Mouse (Mus musculus) neural tube, embryonic 13.5 days (tissue): Measurements from ENCODE around the gene Phxr2. TPM values are rescaled to one million over a fixed set of nuclear protein-coding genes. Genes with fewer than 3 reads are reported as not detected.

Source experiments
- ATAC-seq: fragments of 200-750 bp; cut with Nextera tagmentation; 2 replicates; pipeline ENCODE4 v1.8.0; 2017; ENCODE audit warnings: low read depth, mild to moderate bottlenecking, moderate TSS enrichment, moderate library complexity
- H3K27ac ChIP-seq: fragments of 300-500 bp; sonication (generic); replicated peaks from 2 replicates; pipeline ENCODE4 v1.5.1; 2015; ENCODE audit warnings: moderate library complexity, mild to moderate bottlenecking, inconsistent platforms
- H3K27me3 ChIP-seq: fragments of 300-500 bp; sonication (generic); 2 replicates; pipeline ENCODE4 v1.6.1; 2015; ENCODE audit warnings: mild to moderate bottlenecking, inconsistent platforms
- H3K36me3 ChIP-seq: fragments of 300-500 bp; sonication (generic); 2 replicates; pipeline ENCODE4 v1.6.1; 2015; ENCODE audit warnings: mild to moderate bottlenecking, inconsistent platforms
- H3K4me1 ChIP-seq: fragments of 300-500 bp; sonication (generic); replicated peaks from 2 replicates; pipeline ENCODE4 v1.6.1; 2015; ENCODE audit warnings: inconsistent platforms
- H3K4me2 ChIP-seq: fragments of 300-500 bp; sonication (generic); 2 replicates; pipeline ENCODE4 v1.6.1; 2015; ENCODE audit warnings: inconsistent platforms, mild to moderate bottlenecking, moderate library complexity
- H3K4me3 ChIP-seq: fragments of 300-500 bp; sonication (generic); 2 replicates; pipeline ENCODE4 v1.5.1; 2015; ENCODE audit warnings: mild to moderate bottlenecking, inconsistent platforms
- H3K9ac ChIP-seq: fragments of 300-500 bp; sonication (generic); 2 replicates; pipeline ENCODE4 v1.6.1; 2015; ENCODE audit warnings: moderate library complexity, mild to moderate bottlenecking, inconsistent platforms
- H3K9me3 ChIP-seq: fragments of 300-500 bp; sonication (generic); 2 replicates; pipeline ENCODE4 v1.6.1; 2016; ENCODE audit warnings: inconsistent platforms
- WGBS: fragments of 180-500 bp; shearing (Covaris S2); methylation state at CpG from one replicate; pipeline ENCODE4 v1.1.7; 2015; 5-methylcytosine and 5-hydroxymethylcytosine counted together
- polyA plus RNA-seq: library from polyadenylated mRNA; unstranded; fragments of >200 nt; fragmentation: Nextera tagmentation; extraction: Ambion mirVana; gene quantifications from 2 replicates; pipeline ENCODE4 v1.2.1, GENCODE M21; 2015

Phxr2 gene
- polyA plus RNA-seq, 1 experiment from 2014 or later = not detected

GRCm38 (mm10) chr10:99084397-99085239 lies 41.5 kb downstream of the Phxr2 start:
- no peaks in the 10 kb centered on the region for H3K36me3 ChIP-seq
- no peak overlapping the region for H3K9ac ChIP-seq
- H3K4me3 ChIP-seq = no peak overlapping the region
- 47% methylated on average over 23 of the region's 23 CpGs for WGBS
- no peak overlapping the region for H3K27ac ChIP-seq
- H3K4me2 ChIP-seq = peak overlapping the region; percentile 34
- H3K27me3 ChIP-seq = no peaks in the 10 kb centered on the region
- 0 out of 2 replicates have a peak, but pooled peaks cover 4% of the 10 kb centered on the region for H3K4me1 ChIP-seq
- H3K9me3 ChIP-seq = no peaks in the 10 kb centered on the region
- ATAC-seq = peak; percentile 93

GRCm38 (mm10) chr10:99083431-99084003 lies 42.6 kb downstream of the Phxr2 start:
- Histone ChIP-seq H3K9ac (no peak overlapping the region), H3K27ac (no peak overlapping the region), H3K36me3 (no peaks in the 10 kb centered on the region), H3K4me3 (no peak overlapping the region), H3K27me3 (no peaks in the 10 kb centered on the region), H3K4me1 (0 out of 2 replicates have a peak, but pooled peaks cover 4% of the 10 kb centered on the region), H3K4me2 (no peak overlapping the region), H3K9me3 (no peaks in the 10 kb centered on the region)
- no peak for ATAC-seq
- WGBS = 91% methylated on average over 14 of the region's 14 CpGs

- 91% methylated on average over 10 of the region's 10 CpGs for WGBS
- H3K4me2 ChIP-seq = no peak overlapping the region
- no peak overlapping the region for H3K4me3 ChIP-seq
- no peaks in the 10 kb centered on the region for H3K36me3 ChIP-seq
- no peaks in the 10 kb centered on the region for H3K27me3 ChIP-seq
- no peaks in the 10 kb centered on the region for H3K9me3 ChIP-seq
- no peak overlapping the region for H3K27ac ChIP-seq
- H3K9ac ChIP-seq = no peak overlapping the region
- no peak for ATAC-seq
- H3K4me1 ChIP-seq = 0 out of 2 replicates have a peak, but pooled peaks cover 4% of the 10 kb centered on the region
Measured at GRCm38 (mm10) chr10:99081569-99081990, 44.5 kb downstream of the Phxr2 start.

- no peak overlapping the region for H3K4me3 ChIP-seq
- H3K9me3 ChIP-seq = no peaks in the 10 kb centered on the region
- no peak overlapping the region for H3K27ac ChIP-seq
- H3K27me3 ChIP-seq = no peaks in the 10 kb centered on the region
- no peaks in the 10 kb centered on the region for H3K4me1 ChIP-seq
- no peak for ATAC-seq
- H3K4me2 ChIP-seq = no peak overlapping the region
- no peak overlapping the region for H3K9ac ChIP-seq
- 87% methylated on average over 2 of the region's 2 CpGs for WGBS
- H3K36me3 ChIP-seq = no peaks in the 10 kb centered on the region
Measured at GRCm38 (mm10) chr10:99078621-99079020, 47.5 kb downstream of the Phxr2 start.

- no peak for ATAC-seq
- Histone ChIP-seq H3K4me3 (no peak overlapping the region), H3K4me2 (no peak overlapping the region), H3K27me3 (no peaks in the 10 kb centered on the region), H3K9me3 (no peaks in the 10 kb centered on the region), H3K4me1 (no peaks in the 10 kb centered on the region), H3K36me3 (no peaks in the 10 kb centered on the region), H3K9ac (no peak overlapping the region), H3K27ac (no peak overlapping the region)
- 79% methylated on average over 18 of the region's 18 CpGs for WGBS
Measured at GRCm38 (mm10) chr10:99076113-99076895, 49.8 kb downstream of the Phxr2 start.

Other genes starting within 250 kb of the Phxr2 start
- 269 and 285 TPM in 2 replicates for gene Atp2b1, start 211.9 kb downstream of the Phxr2 start, polyA plus RNA-seq
- gene Poc1b, start 19.3 kb downstream of the Phxr2 start, polyA plus RNA-seq = 12.2 and 13.3 TPM in 2 replicates
- 3.0 and 3.7 TPM in 2 replicates for gene Galnt4, start 18.2 kb downstream of the Phxr2 start, polyA plus RNA-seq
- 23.4 and 29.9 TPM in 2 replicates for gene Dusp6, start 136.9 kb upstream of the Phxr2 start, polyA plus RNA-seq